Mouse (Mus musculus) heart, embryonic 13.5 days (tissue): ENCODE measurements around the gene Washc3. TPM values are rescaled to one million over a fixed set of nuclear protein-coding genes. Genes with fewer than 3 reads are reported as not detected.

Experiments
- ATAC-seq: fragments of 200-750 bp; cut with Nextera tagmentation; 2 replicates; pipeline ENCODE4 v1.8.0; 2017; ENCODE audit warnings: moderate TSS enrichment; ENCODE audit not compliant: insufficient number of reproducible peaks, low FRiP score, low TSS enrichment; ENCODE audit errors: extremely low read depth
- H3K27ac ChIP-seq: fragments of 300-500 bp; sonication (generic); replicated peaks from 2 replicates; pipeline ENCODE4 v1.5.1; 2015; ENCODE audit warnings: moderate library complexity, mild to moderate bottlenecking, inconsistent platforms
- H3K27me3 ChIP-seq: fragments of 300-500 bp; sonication (generic); replicated peaks from 2 replicates; pipeline ENCODE4 v1.6.1; 2015; ENCODE audit warnings: mild to moderate bottlenecking, inconsistent platforms
- H3K36me3 ChIP-seq: fragments of 300-500 bp; sonication (generic); 2 replicates; pipeline ENCODE4 v1.6.1; 2015; ENCODE audit warnings: mild to moderate bottlenecking, inconsistent platforms
- H3K4me1 ChIP-seq: fragments of 300-500 bp; sonication (generic); 2 replicates; pipeline ENCODE4 v1.6.1; 2015; ENCODE audit warnings: inconsistent platforms
- H3K4me2 ChIP-seq: fragments of 300-500 bp; sonication (generic); 2 replicates; pipeline ENCODE4 v1.6.1; 2015; ENCODE audit warnings: inconsistent platforms, mild to moderate bottlenecking, moderate library complexity
- H3K4me3 ChIP-seq: fragments of 300-500 bp; sonication (generic); 2 replicates; pipeline ENCODE4 v1.5.1; 2015; ENCODE audit warnings: moderate library complexity, mild to moderate bottlenecking, inconsistent platforms
- H3K9ac ChIP-seq: fragments of 300-500 bp; sonication (generic); 2 replicates; pipeline ENCODE4 v1.6.1; 2015; ENCODE audit warnings: inconsistent platforms, mild to moderate bottlenecking, moderate library complexity
- H3K9me3 ChIP-seq: fragments of 300-500 bp; sonication (generic); 2 replicates; pipeline ENCODE4 v1.6.1; 2016; ENCODE audit warnings: inconsistent platforms
- WGBS: fragments of 180-500 bp; shearing (Covaris S2); methylation state at CpG from one replicate; pipeline ENCODE4 v1.1.7; 2015; ENCODE audit warnings: mixed read lengths; 5-methylcytosine and 5-hydroxymethylcytosine counted together
- polyA plus RNA-seq: library from polyadenylated mRNA; unstranded; fragments of >200 nt; fragmentation: Nextera tagmentation; extraction: Ambion mirVana; gene quantifications from 2 replicates; pipeline ENCODE4 v1.2.1, GENCODE M21; 2015

The Washc3 gene
- polyA plus RNA-seq, 1 experiment from 2014 or later = 48.3 TPM

- H3K4me3 ChIP-seq = no peak overlapping the region
- peaks cover 34% of the 10 kb centered on the region for H3K36me3 ChIP-seq
- no peak overlapping the region for H3K27ac ChIP-seq
- H3K9me3 ChIP-seq = no peaks in the 10 kb centered on the region
- no peak for ATAC-seq
- H3K9ac ChIP-seq = no peak overlapping the region
- H3K4me2 ChIP-seq = no peak overlapping the region
- 92% methylated on average over 20 of the region's 20 CpGs for whole genome bisulfite sequencing
- no peaks in the 10 kb centered on the region for H3K4me1 ChIP-seq
- no peaks in the 10 kb centered on the region for H3K27me3 ChIP-seq
These were observed 14.1 kb downstream of the Washc3 start for GRCm38 (mm10) chr10:88214800-88215514.

GRCm38 (mm10) chr10:88218161-88218560 lies 17.3 kb downstream of the Washc3 start:
- no peaks in the 10 kb centered on the region for H3K27me3 ChIP-seq
- H3K27ac ChIP-seq = no peak overlapping the region
- H3K9me3 ChIP-seq = no peaks in the 10 kb centered on the region
- 91% methylated on average over 3 of the region's 3 CpGs for WGBS
- no peak overlapping the region for H3K4me2 ChIP-seq
- H3K4me1 ChIP-seq = 0 out of 2 replicates have a peak, but pooled peaks cover 5% of the 10 kb centered on the region
- no peak overlapping the region for H3K9ac ChIP-seq
- ATAC-seq = no peak
- peaks cover 48% of the 10 kb centered on the region for H3K36me3 ChIP-seq
- H3K4me3 ChIP-seq = no peak overlapping the region

GRCm38 (mm10) chr10:88221718-88222117 lies 20.8 kb downstream of the Washc3 start:
- 85% methylated on average over 5 of the region's 5 CpGs for WGBS
- Histone ChIP-seq H3K9ac (no peak overlapping the region), H3K4me3 (no peak overlapping the region), H3K27ac (no peak overlapping the region), H3K4me2 (no peak overlapping the region), H3K36me3 (peaks cover 57% of the 10 kb centered on the region), H3K4me1 (0 out of 2 replicates have a peak, but pooled peaks cover 5% of the 10 kb centered on the region), H3K27me3 (no peaks in the 10 kb centered on the region), H3K9me3 (no peaks in the 10 kb centered on the region)
- ATAC-seq = no peak

- Histone ChIP-seq H3K4me3 (no peak overlapping the region), H3K4me2 (no peak overlapping the region), H3K27me3 (no peaks in the 10 kb centered on the region), H3K27ac (no peak overlapping the region), H3K36me3 (peaks cover 49% of the 10 kb centered on the region), H3K9me3 (no peaks in the 10 kb centered on the region), H3K4me1 (0 out of 2 replicates have a peak, but pooled peaks cover 5% of the 10 kb centered on the region), H3K9ac (no peak overlapping the region)
- WGBS = 81% methylated on average over 5 of the region's 5 CpGs
- ATAC-seq = no peak
These were observed 24.5 kb downstream of the Washc3 start for GRCm38 (mm10) chr10:88225421-88225820.

GRCm38 (mm10) chr10:88227962-88228361 lies 27.1 kb downstream of the Washc3 start:
- Histone ChIP-seq H3K4me1 (no peaks in the 10 kb centered on the region), H3K27me3 (no peaks in the 10 kb centered on the region), H3K9me3 (no peaks in the 10 kb centered on the region), H3K4me2 (no peak overlapping the region), H3K27ac (no peak overlapping the region), H3K4me3 (no peak overlapping the region), H3K9ac (no peak overlapping the region), H3K36me3 (peaks cover 30% of the 10 kb centered on the region)
- 96% methylated on average over 2 of the region's 2 CpGs for WGBS
- no peak for ATAC-seq

GRCm38 (mm10) chr10:88228521-88229017 lies 27.7 kb downstream of the Washc3 start:
- H3K36me3 ChIP-seq = peaks cover 30% of the 10 kb centered on the region
- no peaks in the 10 kb centered on the region for H3K9me3 ChIP-seq
- H3K27me3 ChIP-seq = no peaks in the 10 kb centered on the region
- H3K4me1 ChIP-seq = no peaks in the 10 kb centered on the region
- H3K9ac ChIP-seq = no peak overlapping the region
- H3K27ac ChIP-seq = no peak overlapping the region
- 52% methylated on average over 8 of the region's 8 CpGs for WGBS
- no peak overlapping the region for H3K4me3 ChIP-seq
- no peak overlapping the region for H3K4me2 ChIP-seq
- no peak for ATAC-seq

GRCm38 (mm10) chr10:88231671-88232070 lies 30.8 kb downstream of the Washc3 start:
- Histone ChIP-seq H3K4me1 (no peaks in the 10 kb centered on the region), H3K27ac (no peak overlapping the region), H3K27me3 (no peaks in the 10 kb centered on the region), H3K36me3 (peaks cover 45% of the 10 kb centered on the region), H3K4me3 (no peak overlapping the region), H3K4me2 (no peak overlapping the region), H3K9me3 (no peaks in the 10 kb centered on the region), H3K9ac (no peak overlapping the region)
- ATAC-seq = no peak
- WGBS = 83% methylated on average over 8 of the region's 8 CpGs

- H3K4me2 ChIP-seq = no peak overlapping the region
- WGBS = 84% methylated on average over 2 of the region's 2 CpGs
- H3K27ac ChIP-seq = no peak overlapping the region
- no peaks in the 10 kb centered on the region for H3K9me3 ChIP-seq
- peaks cover 50% of the 10 kb centered on the region for H3K36me3 ChIP-seq
- no peak for ATAC-seq
- H3K27me3 ChIP-seq = no peaks in the 10 kb centered on the region
- H3K4me1 ChIP-seq = no peaks in the 10 kb centered on the region
- H3K9ac ChIP-seq = no peak overlapping the region
- no peak overlapping the region for H3K4me3 ChIP-seq
These were observed 31.9 kb downstream of the Washc3 start for GRCm38 (mm10) chr10:88232765-88233164.

GRCm38 (mm10) chr10:88244681-88245080 lies 43.8 kb downstream of the Washc3 start:
- Histone ChIP-seq H3K4me1 (peaks cover 8% of the 10 kb centered on the region), H3K4me3 (no peak overlapping the region), H3K27ac (no peak overlapping the region), H3K36me3 (peaks cover 21% of the 10 kb centered on the region), H3K9me3 (peaks cover 5% of the 10 kb centered on the region; the same call in 1 of the 2 replicates), H3K27me3 (no peaks in the 10 kb centered on the region), H3K4me2 (no peak overlapping the region), H3K9ac (no peak overlapping the region)
- 81% methylated on average over 13 of the region's 13 CpGs for WGBS
- ATAC-seq = no peak

- H3K9me3 ChIP-seq = no peaks in the 10 kb centered on the region
- no peak overlapping the region for H3K27ac ChIP-seq
- H3K36me3 ChIP-seq = 0 out of 2 replicates have a peak, but pooled peaks cover 6% of the 10 kb centered on the region
- H3K9ac ChIP-seq = no peak overlapping the region
- H3K4me2 ChIP-seq = no peak overlapping the region
- ATAC-seq = no peak
- H3K27me3 ChIP-seq = no peaks in the 10 kb centered on the region
- H3K4me1 ChIP-seq = peaks cover 3% of the 10 kb centered on the region
- no peak overlapping the region for H3K4me3 ChIP-seq
- WGBS = 65% methylated on average over 3 of the region's 3 CpGs
These were observed 49.4 kb downstream of the Washc3 start for GRCm38 (mm10) chr10:88250300-88250699.

GRCm38 (mm10) chr10:88252121-88252862 lies 51.4 kb downstream of the Washc3 start:
- Histone ChIP-seq H3K9me3 (no peaks in the 10 kb centered on the region), H3K27ac (no peak overlapping the region)
- ATAC-seq = no peak; the same call in 1 of the 2 replicates

More at GRCm38 (mm10) chr10:88252121-88252862, 51.4 kb downstream of the Washc3 start:
- no peak overlapping the region for H3K4me3 ChIP-seq
- no peaks in the 10 kb centered on the region for H3K4me1 ChIP-seq
- no peak overlapping the region for H3K4me2 ChIP-seq
- no peaks in the 10 kb centered on the region for H3K27me3 ChIP-seq
- WGBS = 53% methylated on average over 9 of the region's 9 CpGs
- H3K9ac ChIP-seq = no peak overlapping the region
- 0 out of 2 replicates have a peak, but pooled peaks cover under 1% of the 10 kb centered on the region for H3K36me3 ChIP-seq
